Comparison of ENCODE assay signal across 8 mouse cellular contexts in the genomic region with DNA sequence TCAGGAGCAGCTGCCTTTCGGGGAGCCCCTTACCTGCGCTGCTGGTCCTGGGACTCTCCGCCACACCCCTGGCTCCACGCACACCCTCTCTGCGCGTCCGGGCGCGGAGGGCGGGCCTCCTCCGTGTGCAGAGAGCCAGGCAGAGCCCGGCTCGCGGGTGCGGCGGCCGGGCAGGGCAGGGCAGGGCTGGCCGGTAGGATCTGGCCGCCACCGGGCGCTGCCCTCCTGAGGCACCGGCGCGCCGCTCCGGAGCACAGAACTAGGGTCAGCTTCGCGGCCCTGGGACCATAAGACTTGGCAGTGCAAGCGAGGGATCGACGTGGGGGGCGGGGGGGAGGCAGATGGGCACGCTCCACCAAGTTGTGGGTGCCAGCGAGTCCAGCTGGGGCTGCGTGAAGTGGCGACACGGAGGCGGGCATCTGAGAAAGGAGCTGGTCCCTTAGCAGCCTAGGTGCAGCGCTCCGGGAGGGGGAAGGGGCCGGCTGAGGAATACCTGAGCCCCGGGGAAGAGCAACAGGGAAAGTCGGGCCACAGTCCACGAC. TPM values are rescaled to one million over a fixed set of nuclear protein-coding genes. Genes with fewer than 3 reads are reported as not detected.
DNase-seq lines count a peak whose midpoint lies in the region; ATAC-seq and TF ChIP-seq lines count a peak whose summit lies in the region.

A gene (minus strand): TSS at position 62 of the 542 bp plus-strand sequence.

- no peak for TF ChIP-seq CTCF in thymus, adult 2 months (IDR thresholded peaks at IDR 0.05; ENCODE audit: borderline replicate concordance, control insufficient read depth, extremely low read depth, insufficient read depth, low read length, poor library complexity)

- no peak for ATAC-seq in hindbrain, embryonic 12.5 days (ENCODE audit: low FRiP score)
- ATAC-seq in limb, embryonic 13.5 days (ENCODE audit: low FRiP score, low read depth): no peak
- ATAC-seq in midbrain, embryonic 15.5 days (replicated peaks): peak; percentile 63

- no peak for TF ChIP-seq POLR2A in thymus, adult 2 months (IDR thresholded peaks at IDR 0.05; ENCODE audit: control insufficient read depth, extremely low read depth, insufficient read depth, low read length, poor library complexity)

- no peaks in the 10 kb centered on the region for H3K36me3 ChIP-seq in hindbrain, embryonic 12.5 days
- no peaks in the 10 kb centered on the region for H3K36me3 ChIP-seq in limb, embryonic 13.5 days
- no peaks in the 10 kb centered on the region for H3K36me3 ChIP-seq in midbrain, embryonic 15.5 days (replicated peaks)
- no peaks in the 10 kb centered on the region for H3K36me3 ChIP-seq in thymus, adult 2 months (ENCODE audit: control insufficient read depth, insufficient read depth, low read length)

- DNase-seq in adrenal gland, adult 2 months: peak; percentile 33
- no peak for DNase-seq in adrenal gland, adult 8-10 months
- peak; percentile 15 for DNase-seq in embryo, embryonic 9.5 days (ENCODE audit: extremely low spot score)
- DNase-seq in urinary bladder, postnatal 14 days (ENCODE audit: low spot score): no peak
- no peak for DNase-seq in thymus, adult 2 months

- H3K4me1 ChIP-seq in hindbrain, embryonic 12.5 days: peaks cover 9% of the 10 kb centered on the region
- H3K4me1 ChIP-seq in limb, embryonic 13.5 days: peaks cover 18% of the 10 kb centered on the region
- H3K4me1 ChIP-seq in midbrain, embryonic 15.5 days: peaks cover 8% of the 10 kb centered on the region
- no peaks in the 10 kb centered on the region for H3K4me1 ChIP-seq in thymus, adult 2 months (replicated peaks; ENCODE audit: control insufficient read depth, insufficient read depth, low read length)

- H3K27ac ChIP-seq in hindbrain, embryonic 12.5 days: no peak within 1 kb of the TSS
- no peak within 1 kb of the TSS for H3K27ac ChIP-seq in limb, embryonic 13.5 days
- H3K27ac ChIP-seq in midbrain, embryonic 15.5 days: no peak within 1 kb of the TSS
- no peak within 1 kb of the TSS for H3K27ac ChIP-seq in thymus, adult 2 months (ENCODE audit: control insufficient read depth, insufficient read depth, low read length)

- H3K27me3 ChIP-seq in hindbrain, embryonic 12.5 days: peaks cover 38% of the 10 kb centered on the region
- H3K27me3 ChIP-seq in limb, embryonic 13.5 days: peaks cover 70% of the 10 kb centered on the region
- H3K27me3 ChIP-seq in midbrain, embryonic 15.5 days (replicated peaks): peaks cover 24% of the 10 kb centered on the region
- no peaks in the 10 kb centered on the region; the same call in 1 of the 2 replicates for H3K27me3 ChIP-seq in thymus, adult 2 months (ENCODE audit: control insufficient read depth, insufficient read depth, low read length)

- no peaks in the 10 kb centered on the region for H3K9me3 ChIP-seq in hindbrain, embryonic 12.5 days (replicated peaks)
- H3K9me3 ChIP-seq in limb, embryonic 13.5 days: no peaks in the 10 kb centered on the region
- H3K9me3 ChIP-seq in midbrain, embryonic 15.5 days: no peaks in the 10 kb centered on the region

- peak within 1 kb of the TSS; percentile 53; the same call in 1 of the 2 replicates for H3K9ac ChIP-seq in hindbrain, embryonic 12.5 days
- H3K9ac ChIP-seq in limb, embryonic 13.5 days: peak within 1 kb of the TSS; percentile 69
- peak within 1 kb of the TSS; percentile 35 for H3K9ac ChIP-seq in midbrain, embryonic 15.5 days

- peak within 1 kb of the TSS; percentile 35 for H3K4me3 ChIP-seq in hindbrain, embryonic 12.5 days
- peak within 1 kb of the TSS; percentile 45 for H3K4me3 ChIP-seq in limb, embryonic 13.5 days
- peak within 1 kb of the TSS; percentile 34 for H3K4me3 ChIP-seq in midbrain, embryonic 15.5 days
- H3K4me3 ChIP-seq in thymus, adult 2 months (ENCODE audit: control insufficient read depth, insufficient read depth, low read length): no peak within 1 kb of the TSS

- peak within 1 kb of the TSS; percentile 68 for H3K4me2 ChIP-seq in hindbrain, embryonic 12.5 days (replicated peaks)
- H3K4me2 ChIP-seq in limb, embryonic 13.5 days (replicated peaks): peak within 1 kb of the TSS; percentile 80
- H3K4me2 ChIP-seq in midbrain, embryonic 15.5 days: peak within 1 kb of the TSS; percentile 74

- 9% methylated on average over 43 of the region's 44 CpGs for WGBS in hindbrain, embryonic 12.5 days
- 3% methylated on average over 43 of the region's 44 CpGs for WGBS in limb, embryonic 13.5 days
- 4% methylated on average over 44 of the region's 44 CpGs for WGBS in midbrain, embryonic 15.5 days
- WGBS in thymus, adult 2 months: 16% methylated on average over 40 of the region's 44 CpGs

RNA-seq across cellular contexts. Expression of the gene that starts here (rescaled TPM):
- under 1 TPM; 0.41 to 0.49 TPM for total RNA-seq in adrenal gland, adult 2 months (2021)
- 0.18 and 0.22 TPM in 2 replicates for polyA plus RNA-seq in adrenal gland, adult 2 months (2012; rRNA removed)
- total RNA-seq in adrenal gland, adult 8-10 months (2022): under 1 TPM in 3 of 4 experiments, not detected in 1; 0.40 to 0.80 (median 0.55) TPM
- 0.18 TPM in 1 of 2 replicates, not detected in the other for polyA plus RNA-seq in hindbrain, embryonic 12.5 days (2016; fragmentation: Nextera tagmentation; extraction: Ambion mirVana)
- 0.34 TPM in 1 of 2 replicates, not detected in the other for polyA plus RNA-seq in limb, embryonic 13.5 days (2015; fragmentation: Nextera tagmentation; extraction: Ambion mirVana)
- not detected in 2 replicates for polyA plus RNA-seq in midbrain, embryonic 15.5 days (2015; fragmentation: Nextera tagmentation; extraction: Ambion mirVana)
- 0.14 and 0.80 TPM in 2 replicates for polyA plus RNA-seq in thymus, adult 2 months (2012; rRNA removed)

Comparison
In these comparisons a context has a peak if more than half of its experiments do, and no peak if none do; other contexts are left out.
1. Peak in DNase-seq in adrenal gland, adult 2 months; RNA of the gene not detected or under 1 TPM.
2. Peak in ATAC-seq, H3K4me3 ChIP-seq, H3K9ac ChIP-seq and H3K4me2 ChIP-seq in midbrain, embryonic 15.5 days; RNA of the gene not detected or under 1 TPM.